ENCODE assay signal across 29 mouse cellular contexts in genomic region chr11:108282850-108283459, GRCm38 (mm10).
A peak's percentile ranks its signal among the peaks of the same experiment; 100 is the strongest.
DNase-seq lines count a peak whose midpoint lies in the region; ATAC-seq and TF ChIP-seq lines count a peak whose summit lies in the region.
"Had no signal": no experiment of that assay in that cellular context is flagged by ENCODE, and none has a peak within 500 bp of the region (broad histone marks: within the 10 kb centered on the region; RNA-seq: fewer than 3 reads in every experiment).

No protein-coding gene starts in this region.

- peak overlapping the region; percentile 32; the same call in 1 of the 2 replicates for H3K27ac ChIP-seq in gastrocnemius, adult 2 months
- H3K27ac ChIP-seq in stomach, postnatal 0 days (replicated peaks), result no peak overlapping the region
- H3K27ac ChIP-seq: forebrain, embryonic 10.5 days; hindbrain, embryonic 15.5 days; limb, embryonic 15.5 days; liver, embryonic 14.5 days; midbrain, embryonic 15.5 days; neural tube, embryonic 12.5 days had no signal

- H3K4me3 ChIP-seq in gastrocnemius, adult 2 months, result no peak overlapping the region
- H3K4me3 ChIP-seq in megakaryocyte, embryonic 14.5 days (replicated peaks), result peak overlapping the region; percentile 57
- no peak overlapping the region for H3K4me3 ChIP-seq in stomach, postnatal 0 days (ENCODE audit: low read depth, low read length)
- H3K4me3 ChIP-seq: forebrain, embryonic 10.5 days; hindbrain, embryonic 15.5 days; limb, embryonic 15.5 days; midbrain, embryonic 15.5 days; neural tube, embryonic 12.5 days had no signal

- no peaks in the 10 kb centered on the region for H3K27me3 ChIP-seq in megakaryocyte, embryonic 14.5 days (replicated peaks)
- no peaks in the 10 kb centered on the region for H3K27me3 ChIP-seq in stomach, postnatal 0 days (ENCODE audit: control insufficient read depth, insufficient read depth, low read length)
- H3K27me3 ChIP-seq: hindbrain, embryonic 15.5 days; limb, embryonic 15.5 days; midbrain, embryonic 15.5 days; neural tube, embryonic 12.5 days had no signal

- WGBS in stomach, postnatal 0 days, result 36% methylated on average over 1 of the region's 1 CpGs

- no peak overlapping the region for H3K9ac ChIP-seq in stomach, postnatal 0 days (ENCODE audit: low read length)
- H3K9ac ChIP-seq: hindbrain, embryonic 15.5 days; limb, embryonic 15.5 days; liver, embryonic 14.5 days; lung, embryonic 14.5 days; midbrain, embryonic 15.5 days; neural tube, embryonic 12.5 days had no signal

- H3K4me1 ChIP-seq in megakaryocyte, embryonic 14.5 days, result peaks cover 98% of the 10 kb centered on the region
- no peaks in the 10 kb centered on the region for H3K4me1 ChIP-seq in stomach, postnatal 0 days (replicated peaks; ENCODE audit: control insufficient read depth, insufficient read depth)

- no peaks in the 10 kb centered on the region for H3K9me3 ChIP-seq in megakaryocyte, embryonic 14.5 days
- no peaks in the 10 kb centered on the region for H3K9me3 ChIP-seq in stomach, postnatal 0 days (ENCODE audit: control insufficient read depth, low read length)
- H3K9me3 ChIP-seq: forebrain, embryonic 10.5 days; hindbrain, embryonic 15.5 days; limb, embryonic 15.5 days; midbrain, embryonic 15.5 days; neural tube, embryonic 12.5 days had no signal

- no peak for DNase-seq in gastrocnemius, adult 2 months
- no peak for DNase-seq in gastrocnemius, adult 8-10 months (ENCODE audit: low spot score in 2 of 2)
- DNase-seq in stomach, postnatal 0 days (ENCODE audit: low spot score), result no peak
- no peak for DNase-seq in embryo, embryonic 10.5 days (ENCODE audit: low spot score)
- DNase-seq: cerebellum, adult 18-20 months; cerebellum, postnatal 14 days; embryo, embryonic 11 days; gastrocnemius, postnatal 25 days; heart, adult 18-20 months; heart, postnatal 4 days; kidney, adult 18-20 months; kidney, postnatal 4 days; layer of hippocampus, adult 9-11 months; lung, embryonic 14.5 days; lung, postnatal 36 days; right cerebral cortex, postnatal 14 days; thymus, postnatal 14 days had no signal

- no peak for ATAC-seq in megakaryocyte, adult 5-6 weeks (ENCODE audit: poor library complexity, severe bottlenecking)
- ATAC-seq in inflammation-experienced regulatory T-cells, adult 6 months, result peak; percentile 27
- ATAC-seq in stomach, postnatal 0 days (ENCODE audit: low FRiP score, low TSS enrichment), result peak; percentile 73
- no peak for ATAC-seq in activated CD4-positive, CD25-positive, alpha-beta regulatory T cell, adult 4 months
- ATAC-seq: forebrain, embryonic 16.5 days; midbrain, embryonic 15.5 days had no signal

- H3K36me3 ChIP-seq in megakaryocyte, embryonic 14.5 days (replicated peaks; ENCODE audit: low read length), result peaks cover 82% of the 10 kb centered on the region
- no peaks in the 10 kb centered on the region for H3K36me3 ChIP-seq in stomach, postnatal 0 days (ENCODE audit: control insufficient read depth, insufficient read depth, low read length)
- H3K36me3 ChIP-seq: forebrain, embryonic 10.5 days; G1E; hindbrain, embryonic 15.5 days; limb, embryonic 15.5 days; midbrain, embryonic 15.5 days; neural tube, embryonic 12.5 days had no signal

- TF ChIP-seq EP300 in stomach, postnatal 0 days (optimal IDR thresholded peaks at IDR 0.05), result no peak

- TF ChIP-seq CTCF in gastrocnemius, adult 2 months (IDR thresholded peaks at IDR 0.05), result no peak
- no peak for TF ChIP-seq CTCF in stomach, postnatal 0 days (IDR thresholded peaks at IDR 0.05; ENCODE audit: low read depth)

- intact Hi-C loops in gastrocnemius, adult 2 months (cut with DNase I), result no loop called here

- H3K4me2 ChIP-seq in stomach, postnatal 0 days (replicated peaks; ENCODE audit: low read depth), result no peak overlapping the region
- H3K4me2 ChIP-seq: hindbrain, embryonic 15.5 days; limb, embryonic 15.5 days; lung, embryonic 14.5 days; midbrain, embryonic 15.5 days; neural tube, embryonic 12.5 days had no signal

Comparison
In these comparisons a context has a peak if more than half of its experiments do, and no peak if none do; other contexts are left out.
1. ATAC-seq: peak in inflammation-experienced regulatory T-cells, adult 6 months (single experiment) and stomach, postnatal 0 days (single experiment); none in megakaryocyte, adult 5-6 weeks (single experiment) and activated CD4-positive, CD25-positive, alpha-beta regulatory T cell, adult 4 months (single experiment).